Comparison of ENCODE assay signal across 12 mouse cellular contexts in the genomic region with DNA sequence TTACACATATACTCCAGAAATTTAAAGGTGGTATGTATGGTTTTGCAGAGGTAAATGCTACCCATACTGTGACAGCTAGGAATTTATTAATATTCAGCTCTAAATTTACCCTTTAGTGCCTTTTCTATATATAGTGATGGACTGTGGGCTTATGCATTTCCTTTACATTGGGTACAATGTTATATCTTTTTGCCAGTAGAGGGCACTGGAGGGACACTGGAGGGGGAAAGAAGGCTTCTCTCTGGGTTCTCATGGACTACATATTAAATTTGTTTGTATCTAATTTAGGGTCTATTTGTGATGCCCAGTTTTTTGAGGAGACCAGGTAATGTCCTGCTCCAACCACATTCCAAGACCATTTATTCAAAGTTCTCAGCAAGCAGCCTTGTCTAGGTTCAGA.
A peak's percentile ranks its signal among the peaks of the same experiment; 100 is the strongest.
DNase-seq lines count a peak whose midpoint lies in the region; ATAC-seq lines count a peak whose summit lies in the region.
"Had no signal": no experiment of that assay in that cellular context is flagged by ENCODE, and none has a peak within 500 bp of the region (broad histone marks: within the 10 kb centered on the region; RNA-seq: fewer than 3 reads in every experiment).

No protein-coding gene starts in this region.

- H3K27me3 ChIP-seq in hindbrain, embryonic 11.5 days (ENCODE audit: control insufficient read depth, insufficient read depth, low read length) = no peaks in the 10 kb centered on the region
- no peaks in the 10 kb centered on the region for H3K27me3 ChIP-seq in hindbrain, embryonic 16.5 days (replicated peaks; ENCODE audit: control insufficient read depth, insufficient read depth, low read length)
- no peaks in the 10 kb centered on the region for H3K27me3 ChIP-seq in limb, embryonic 10.5 days (ENCODE audit: low read depth, poor library complexity, severe bottlenecking)
- H3K27me3 ChIP-seq: hindbrain, embryonic 15.5 days; midbrain, embryonic 12.5 days had no signal

- H3K9ac ChIP-seq in hindbrain, embryonic 11.5 days (ENCODE audit: low read depth, low read length) = no peak overlapping the region
- H3K9ac ChIP-seq in hindbrain, embryonic 16.5 days (ENCODE audit: low read depth, low read length) = no peak overlapping the region
- H3K9ac ChIP-seq: hindbrain, embryonic 15.5 days; midbrain, embryonic 12.5 days had no signal

- no peak for ATAC-seq in hindbrain, embryonic 11.5 days (ENCODE audit: low FRiP score)
- no peak for ATAC-seq in hindbrain, embryonic 16.5 days

- H3K4me1 ChIP-seq in hindbrain, embryonic 11.5 days (replicated peaks; ENCODE audit: control insufficient read depth, insufficient read depth, low read length) = no peaks in the 10 kb centered on the region
- no peaks in the 10 kb centered on the region for H3K4me1 ChIP-seq in hindbrain, embryonic 16.5 days (ENCODE audit: control insufficient read depth, insufficient read depth, low read depth, low read length)
- no peaks in the 10 kb centered on the region for H3K4me1 ChIP-seq in limb, embryonic 10.5 days
- H3K4me1 ChIP-seq: hindbrain, embryonic 15.5 days; midbrain, embryonic 12.5 days had no signal

- peak; percentile 34 for DNase-seq in hindbrain, embryonic 11.5 days (ENCODE audit: low spot score)
- peak; percentile 7 for DNase-seq in thymus, postnatal 0 days (ENCODE audit: low spot score)
- no peak for DNase-seq in thymus, postnatal 25 days
- DNase-seq in embryo, embryonic 11.5 days (ENCODE audit: low read depth, low spot score) = peak; percentile 5
- DNase-seq in limb, embryonic 10.5 days (ENCODE audit: low spot score) = no peak
- DNase-seq in frontal cortex, postnatal 25 days (ENCODE audit: low spot score in 2 of 2) = no peak
- no peak for DNase-seq in cerebellum, postnatal 36 days
- DNase-seq: gastrocnemius, postnatal 14 days; right cerebral cortex, postnatal 25 days had no signal

- H3K9me3 ChIP-seq in hindbrain, embryonic 11.5 days (ENCODE audit: control insufficient read depth, low read length) = no peaks in the 10 kb centered on the region
- H3K9me3 ChIP-seq in hindbrain, embryonic 16.5 days (ENCODE audit: control insufficient read depth, low read length) = no peaks in the 10 kb centered on the region
- no peaks in the 10 kb centered on the region for H3K9me3 ChIP-seq in limb, embryonic 10.5 days (replicated peaks)
- H3K9me3 ChIP-seq: hindbrain, embryonic 15.5 days; midbrain, embryonic 12.5 days had no signal

- H3K4me3 ChIP-seq in hindbrain, embryonic 11.5 days (ENCODE audit: low read depth, low read length) = no peak overlapping the region
- H3K4me3 ChIP-seq in hindbrain, embryonic 16.5 days (ENCODE audit: low read length) = no peak overlapping the region
- no peak overlapping the region for H3K4me3 ChIP-seq in limb, embryonic 10.5 days
- H3K4me3 ChIP-seq: hindbrain, embryonic 15.5 days; midbrain, embryonic 12.5 days had no signal

- H3K36me3 ChIP-seq in hindbrain, embryonic 11.5 days (ENCODE audit: control insufficient read depth, insufficient read depth, low read length) = no peaks in the 10 kb centered on the region
- no peaks in the 10 kb centered on the region for H3K36me3 ChIP-seq in hindbrain, embryonic 16.5 days (ENCODE audit: control insufficient read depth, insufficient read depth, low read length)
- no peaks in the 10 kb centered on the region for H3K36me3 ChIP-seq in limb, embryonic 10.5 days
- H3K36me3 ChIP-seq: hindbrain, embryonic 15.5 days; midbrain, embryonic 12.5 days had no signal

- no peak overlapping the region for H3K4me2 ChIP-seq in hindbrain, embryonic 11.5 days (replicated peaks; ENCODE audit: low read depth, low read length)
- H3K4me2 ChIP-seq in hindbrain, embryonic 16.5 days (ENCODE audit: low read length) = no peak overlapping the region
- H3K4me2 ChIP-seq: hindbrain, embryonic 15.5 days; midbrain, embryonic 12.5 days had no signal

- no peak overlapping the region for H3K27ac ChIP-seq in hindbrain, embryonic 11.5 days (ENCODE audit: low read depth, low read length)
- no peak overlapping the region for H3K27ac ChIP-seq in hindbrain, embryonic 16.5 days (ENCODE audit: low read depth, low read length)
- no peak overlapping the region for H3K27ac ChIP-seq in limb, embryonic 10.5 days
- H3K27ac ChIP-seq: hindbrain, embryonic 15.5 days; midbrain, embryonic 12.5 days had no signal

Comparison
In these comparisons a context has a peak if more than half of its experiments do, and no peak if none do; other contexts are left out.
1. DNase-seq: peak in hindbrain, embryonic 11.5 days (single experiment), thymus, postnatal 0 days (single experiment) and embryo, embryonic 11.5 days (single experiment); none in thymus, postnatal 25 days (single experiment), limb, embryonic 10.5 days (single experiment), frontal cortex, postnatal 25 days (0 of 2) and cerebellum, postnatal 36 days (0 of 2).